In genomic region chr12:39033982-39034381, GRCm38 (mm10) we compare ENCODE assay signal across 17 mouse cellular contexts.
"Had no signal": no experiment of that assay in that cellular context is flagged by ENCODE, and none has a peak within 500 bp of the region (broad histone marks: within the 10 kb centered on the region; RNA-seq: fewer than 3 reads in every experiment).

No protein-coding gene starts in this region.

- H3K27me3 ChIP-seq: neural tube, embryonic 12.5 days; neural tube, embryonic 13.5 days; neural tube, embryonic 15.5 days; stomach, embryonic 15.5 days had no signal

- H3K4me1 ChIP-seq: neural tube, embryonic 12.5 days; neural tube, embryonic 13.5 days; neural tube, embryonic 15.5 days; stomach, embryonic 15.5 days had no signal

- H3K9ac ChIP-seq: neural tube, embryonic 12.5 days; neural tube, embryonic 13.5 days; neural tube, embryonic 15.5 days; stomach, embryonic 15.5 days had no signal

- DNase-seq: retina, postnatal 1 day; right cerebral cortex, adult 18-20 months; right cerebral cortex, postnatal 14 days; right cerebral cortex, postnatal 25 days; right cerebral cortex, postnatal 4 days; spleen, adult 18-20 months; thymus, adult 18-20 months; thymus, adult 2 months; thymus, postnatal 14 days; thymus, postnatal 25 days; thymus, postnatal 36 days; thymus, postnatal 4 days had no signal

- H3K4me2 ChIP-seq: neural tube, embryonic 12.5 days; neural tube, embryonic 13.5 days; neural tube, embryonic 15.5 days; stomach, embryonic 15.5 days had no signal

- H3K4me3 ChIP-seq: neural tube, embryonic 12.5 days; neural tube, embryonic 13.5 days; neural tube, embryonic 15.5 days; stomach, embryonic 15.5 days had no signal

- H3K36me3 ChIP-seq: neural tube, embryonic 12.5 days; neural tube, embryonic 13.5 days; neural tube, embryonic 15.5 days; stomach, embryonic 15.5 days had no signal

- H3K27ac ChIP-seq: neural tube, embryonic 12.5 days; neural tube, embryonic 13.5 days; neural tube, embryonic 15.5 days; stomach, embryonic 15.5 days; stomach, postnatal 0 days had no signal

- H3K9me3 ChIP-seq: neural tube, embryonic 12.5 days; neural tube, embryonic 13.5 days; neural tube, embryonic 15.5 days; stomach, embryonic 15.5 days had no signal
